ENCODE assay signal across 15 mouse cellular contexts in genomic region chr13:83066115-83066753, GRCm38 (mm10).
DNase-seq lines count a peak whose midpoint lies in the region; ATAC-seq and TF ChIP-seq lines count a peak whose summit lies in the region.
"Had no signal": no experiment of that assay in that cellular context is flagged by ENCODE, and none has a peak within 500 bp of the region (broad histone marks: within the 10 kb centered on the region; RNA-seq: fewer than 3 reads in every experiment).

No protein-coding gene starts in this region.

- H3K36me3 ChIP-seq in heart, embryonic 11.5 days (ENCODE audit: control insufficient read depth, insufficient read depth, low read length) = no peaks in the 10 kb centered on the region
- H3K36me3 ChIP-seq in liver, embryonic 12.5 days = no peaks in the 10 kb centered on the region
- H3K36me3 ChIP-seq in forebrain, postnatal 0 days (ENCODE audit: insufficient read depth) = no peaks in the 10 kb centered on the region
- H3K36me3 ChIP-seq: embryonic facial prominence, embryonic 13.5 days; forebrain, embryonic 15.5 days; limb, embryonic 13.5 days; midbrain, embryonic 13.5 days had no signal

- no peak overlapping the region for H3K27ac ChIP-seq in heart, embryonic 11.5 days (ENCODE audit: low read depth, low read length)
- no peak overlapping the region for H3K27ac ChIP-seq in liver, embryonic 12.5 days
- no peak overlapping the region for H3K27ac ChIP-seq in forebrain, postnatal 0 days (ENCODE audit: low read depth, low read length)
- H3K27ac ChIP-seq: embryonic facial prominence, embryonic 13.5 days; forebrain, embryonic 15.5 days; limb, embryonic 13.5 days; midbrain, embryonic 13.5 days had no signal

- no peak for TF ChIP-seq CTCF in forebrain, postnatal 0 days (IDR thresholded peaks at IDR 0.05; ENCODE audit: low read depth)

- 68% methylated on average over 8 of the region's 8 CpGs for WGBS in heart, embryonic 11.5 days (ENCODE audit: insufficient replicate concordance)
- 36% methylated on average over 8 of the region's 8 CpGs for WGBS in liver, embryonic 12.5 days (ENCODE audit: insufficient replicate concordance)
- 55% methylated on average over 8 of the region's 8 CpGs for WGBS in forebrain, postnatal 0 days

- no peaks in the 10 kb centered on the region for H3K27me3 ChIP-seq in heart, embryonic 11.5 days (ENCODE audit: control insufficient read depth, insufficient read depth, low read length)
- no peaks in the 10 kb centered on the region for H3K27me3 ChIP-seq in liver, embryonic 12.5 days (replicated peaks)
- no peaks in the 10 kb centered on the region for H3K27me3 ChIP-seq in forebrain, postnatal 0 days (ENCODE audit: insufficient read depth, low read length)
- H3K27me3 ChIP-seq: embryonic facial prominence, embryonic 13.5 days; forebrain, embryonic 15.5 days; limb, embryonic 13.5 days; midbrain, embryonic 13.5 days; Patski had no signal

- peak; percentile 86 for DNase-seq in heart, adult 11 months
- peak; percentile 5 for DNase-seq in liver
- peak; percentile 19 for DNase-seq in spleen, adult 12 weeks (ENCODE audit: low spot score)
- no peak for DNase-seq in forebrain, postnatal 0 days
- DNase-seq: adrenal gland, postnatal 25 days; cerebellum, adult 9-10 months had no signal

- H3K4me2 ChIP-seq in heart, embryonic 11.5 days = no peak overlapping the region
- no peak overlapping the region for H3K4me2 ChIP-seq in liver, embryonic 12.5 days
- no peak overlapping the region for H3K4me2 ChIP-seq in forebrain, postnatal 0 days (ENCODE audit: low read depth)
- H3K4me2 ChIP-seq: embryonic facial prominence, embryonic 13.5 days; forebrain, embryonic 15.5 days; limb, embryonic 13.5 days; midbrain, embryonic 13.5 days had no signal

- no peak overlapping the region for H3K4me3 ChIP-seq in heart, embryonic 11.5 days (ENCODE audit: low read depth, low read length)
- no peak overlapping the region for H3K4me3 ChIP-seq in liver, embryonic 12.5 days
- no peak overlapping the region for H3K4me3 ChIP-seq in forebrain, postnatal 0 days (ENCODE audit: low read depth, low read length)
- H3K4me3 ChIP-seq: embryonic facial prominence, embryonic 13.5 days; forebrain, embryonic 15.5 days; limb, embryonic 13.5 days; midbrain, embryonic 13.5 days had no signal

- H3K9ac ChIP-seq in heart, embryonic 11.5 days (ENCODE audit: low read depth, low read length) = no peak overlapping the region
- H3K9ac ChIP-seq in liver, embryonic 12.5 days = no peak overlapping the region
- H3K9ac ChIP-seq in forebrain, postnatal 0 days = no peak overlapping the region
- H3K9ac ChIP-seq: embryonic facial prominence, embryonic 13.5 days; forebrain, embryonic 15.5 days; limb, embryonic 13.5 days; midbrain, embryonic 13.5 days had no signal

- no peak for ATAC-seq in heart, embryonic 11.5 days (replicated peaks; ENCODE audit: insufficient number of reproducible peaks, low FRiP score, low TSS enrichment)
- no peak for ATAC-seq in liver, embryonic 12.5 days
- ATAC-seq in common myeloid progenitor, adult 5-6 weeks (replicated peaks; ENCODE audit: low read depth, poor library complexity, severe bottlenecking) = peak; percentile 69
- no peak for ATAC-seq in cerebellum, adult (ENCODE audit: insufficient number of reproducible peaks, low FRiP score, low TSS enrichment)
- ATAC-seq in forebrain, postnatal 0 days = no peak
- ATAC-seq: forebrain, embryonic 15.5 days; midbrain, embryonic 13.5 days; Patski had no signal

- H3K9me3 ChIP-seq in heart, embryonic 11.5 days (replicated peaks; ENCODE audit: control insufficient read depth, low read length) = no peaks in the 10 kb centered on the region
- no peaks in the 10 kb centered on the region for H3K9me3 ChIP-seq in liver, embryonic 12.5 days (replicated peaks)
- H3K9me3 ChIP-seq in forebrain, postnatal 0 days (ENCODE audit: low read length) = no peaks in the 10 kb centered on the region
- H3K9me3 ChIP-seq: embryonic facial prominence, embryonic 13.5 days; forebrain, embryonic 15.5 days; limb, embryonic 13.5 days; midbrain, embryonic 13.5 days had no signal

- H3K4me1 ChIP-seq in heart, embryonic 11.5 days (ENCODE audit: control insufficient read depth, insufficient read depth, low read length) = no peaks in the 10 kb centered on the region
- H3K4me1 ChIP-seq in liver, embryonic 12.5 days = no peaks in the 10 kb centered on the region
- no peaks in the 10 kb centered on the region for H3K4me1 ChIP-seq in forebrain, postnatal 0 days (ENCODE audit: insufficient read depth)
- H3K4me1 ChIP-seq: embryonic facial prominence, embryonic 13.5 days; forebrain, embryonic 15.5 days; midbrain, embryonic 13.5 days had no signal
